Mouse (Mus musculus) spleen, postnatal 10 days (tissue): ENCODE data around the gene Atf1.

Experiments
- DNase-seq, 2 experiments: peaks; one replicate each; pipeline ENCODE4 v3.0.0; 2021 to 2022; ENCODE audit warnings: low spot score in 2 of 2

Atf1 gene

DNA sequence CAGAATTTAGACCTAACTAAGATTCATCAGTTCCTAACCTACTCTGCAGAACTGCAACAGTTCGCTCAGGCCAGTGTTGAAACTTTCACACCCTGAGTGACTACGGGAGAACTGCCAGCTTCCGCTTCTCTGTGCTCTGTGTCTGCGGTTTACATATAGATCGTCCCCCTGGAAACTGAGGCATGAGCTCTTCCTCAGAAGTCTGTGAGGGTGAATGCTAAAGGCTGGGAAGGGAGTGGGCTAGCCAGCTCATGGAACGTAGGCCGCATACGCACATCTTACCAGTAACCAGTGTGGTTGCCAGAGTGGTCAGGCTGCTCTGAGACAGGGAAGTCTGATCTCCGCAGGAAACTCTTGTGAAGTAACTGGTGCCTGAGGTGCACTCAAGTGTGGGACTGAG, 11.4 kb upstream of the Atf1 start:
- no peak for DNase-seq

GRCm38 (mm10) chr15:100218018-100218417, 9.6 kb upstream of the Atf1 start:
- DNase-seq, result no peak

DNA sequence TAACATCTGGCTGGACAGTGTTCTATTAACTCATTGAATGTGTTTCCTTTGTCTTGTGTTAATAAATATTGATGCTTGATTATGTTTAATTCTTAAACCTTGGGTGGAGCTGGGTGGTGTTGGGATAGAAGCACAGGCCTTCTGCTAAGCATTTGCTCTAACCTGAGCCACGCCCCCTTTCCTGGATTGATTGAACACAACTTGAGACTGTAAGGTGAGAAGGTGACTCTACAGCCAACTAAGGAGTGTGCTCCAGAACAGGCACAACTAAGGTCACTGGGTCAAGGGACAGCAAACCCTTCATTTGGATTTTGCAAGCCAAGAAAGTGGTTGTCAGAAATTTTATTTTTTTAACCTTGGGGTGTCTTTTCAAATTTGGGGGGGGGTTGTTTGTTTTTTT, 8.2 kb upstream of the Atf1 start:
- no peak for DNase-seq

GRCm38 (mm10) chr15:100220916-100221315, 6.7 kb upstream of the Atf1 start:
- no peak for DNase-seq

DNA sequence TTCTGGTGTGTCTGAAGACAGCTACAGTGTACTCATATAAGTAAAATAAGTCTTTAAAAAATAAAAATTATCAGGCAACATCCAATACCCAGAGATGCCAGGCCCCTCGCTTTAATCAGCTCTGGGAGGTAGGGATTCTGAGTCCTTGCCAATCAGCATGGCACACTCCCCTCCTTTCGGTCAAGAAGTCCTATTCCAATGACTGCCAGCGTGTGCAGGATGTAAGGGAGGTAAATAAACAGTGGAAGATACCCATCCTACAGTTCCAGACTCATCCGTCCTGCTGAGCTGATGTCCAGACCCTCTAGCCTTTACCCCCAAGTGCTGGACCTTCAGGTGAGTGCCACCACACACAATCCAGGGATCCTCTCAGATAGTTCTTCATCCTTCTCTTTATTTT, 2.2 kb upstream of the Atf1 start:
- DNase-seq, result no peak

DNA sequence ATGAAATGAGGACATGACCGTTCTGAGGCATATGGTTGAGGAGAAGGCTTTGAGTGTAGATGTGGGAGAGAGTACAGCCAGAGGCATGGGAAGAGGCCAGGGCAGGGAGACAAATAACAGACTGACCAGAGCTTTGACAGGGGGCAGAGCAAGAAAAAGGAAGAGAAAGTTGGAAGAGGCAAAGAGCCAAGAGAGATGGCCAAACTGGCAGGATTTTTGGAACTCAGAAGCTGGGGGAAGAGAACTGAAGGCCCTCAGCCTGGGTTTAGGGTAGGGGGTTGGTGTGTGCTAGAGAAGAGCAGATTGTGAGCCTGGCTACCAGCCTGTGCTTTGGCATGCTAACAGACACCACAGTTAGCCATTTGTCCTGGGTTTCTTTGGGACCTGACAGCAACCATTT, 1.7 kb upstream of the Atf1 start:
- no peak for DNase-seq

- DNase-seq, result peak in 1 of 2 experiments; percentile 44
Observed at GRCm38 (mm10) chr15:100227031-100227662, 472 bp upstream of the Atf1 start.

GRCm38 (mm10) chr15:100228535-100229336, 1.1 kb downstream of the Atf1 start:
- no peak for DNase-seq

GRCm38 (mm10) chr15:100230655-100231054, 3.0 kb downstream of the Atf1 start:
- DNase-seq, result no peak

- no peak for DNase-seq
Observed at GRCm38 (mm10) chr15:100231616-100232525, 4.3 kb downstream of the Atf1 start.

DNA sequence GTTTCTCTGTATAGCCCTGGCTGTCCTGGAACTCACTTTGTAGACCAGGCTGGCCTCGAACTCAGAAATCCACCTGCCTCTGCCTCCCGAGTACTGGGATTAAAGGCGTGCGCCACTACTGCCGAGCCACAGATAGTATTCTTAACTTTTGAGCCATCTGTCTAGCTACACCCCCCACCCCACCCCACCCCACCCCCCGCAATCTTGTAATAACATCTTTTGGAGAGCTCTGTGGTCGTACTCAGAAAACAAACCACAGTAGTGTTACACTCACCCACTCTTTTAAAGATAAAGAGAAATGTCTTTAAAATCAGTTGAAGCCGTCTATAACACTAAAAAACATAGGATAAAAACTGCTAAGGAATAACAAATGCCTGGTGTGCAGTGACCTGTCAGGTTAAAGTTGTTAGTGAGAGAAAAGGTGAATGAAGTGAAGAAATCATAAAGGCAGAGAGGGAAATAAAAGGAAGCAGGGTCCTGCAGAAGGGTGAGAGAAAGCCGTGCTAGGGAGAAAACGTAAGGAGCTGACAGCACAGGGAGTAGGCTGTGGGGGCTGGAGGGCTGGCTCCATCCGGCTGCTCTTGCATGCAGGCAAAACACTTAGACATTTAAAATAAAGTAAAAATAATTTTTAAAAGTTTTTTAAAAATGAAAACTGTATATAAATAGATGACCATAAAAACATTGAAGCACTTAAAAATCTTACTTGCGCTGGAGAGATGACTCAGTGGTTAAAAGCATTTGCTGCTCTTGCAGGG, 7.8 kb downstream of the Atf1 start:
- no peak for DNase-seq

DNA sequence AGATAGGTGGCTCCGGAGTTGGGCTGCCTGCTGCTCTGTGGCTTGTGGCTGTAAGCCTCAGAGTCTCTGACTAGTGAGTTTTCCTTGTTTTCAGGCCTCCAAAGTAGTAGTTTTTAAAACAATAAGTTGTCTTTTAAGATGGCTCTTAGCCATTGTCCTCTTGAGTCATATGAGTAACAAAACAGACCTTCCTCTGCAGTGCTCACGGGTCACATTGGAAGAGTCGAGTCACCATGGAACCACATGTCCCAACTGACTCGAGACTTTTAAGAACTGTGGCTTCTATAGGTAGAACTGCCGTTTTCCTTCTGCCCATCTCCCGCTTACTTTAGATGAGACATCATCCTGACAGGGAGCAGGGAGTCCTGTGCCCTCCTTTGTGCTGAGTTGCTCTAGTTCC, 9.3 kb downstream of the Atf1 start:
- no peak for DNase-seq

DNA sequence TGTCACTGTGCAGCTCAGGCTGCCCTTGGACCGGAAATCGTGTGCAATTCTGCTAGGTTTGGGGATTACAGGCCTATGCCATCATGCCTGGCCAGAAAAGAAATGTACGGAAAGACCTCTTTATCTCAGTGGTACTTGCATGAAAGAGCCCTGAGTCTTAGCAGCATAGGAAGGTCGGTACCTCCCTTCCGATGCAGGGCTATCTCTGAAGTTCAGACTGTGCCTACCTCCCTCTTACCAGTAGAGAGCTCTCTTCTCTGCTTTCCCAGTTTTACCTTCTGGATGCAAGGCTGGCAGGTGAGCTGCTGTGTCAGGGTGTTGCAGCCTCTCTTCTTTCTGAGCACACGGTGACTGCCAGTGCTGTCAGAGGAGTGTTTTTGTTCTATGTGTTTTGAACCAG, 14.2 kb downstream of the Atf1 start:
- DNase-seq, result no peak

GRCm38 (mm10) chr15:100245951-100246350, 18.3 kb downstream of the Atf1 start:
- no peak for DNase-seq

DNA sequence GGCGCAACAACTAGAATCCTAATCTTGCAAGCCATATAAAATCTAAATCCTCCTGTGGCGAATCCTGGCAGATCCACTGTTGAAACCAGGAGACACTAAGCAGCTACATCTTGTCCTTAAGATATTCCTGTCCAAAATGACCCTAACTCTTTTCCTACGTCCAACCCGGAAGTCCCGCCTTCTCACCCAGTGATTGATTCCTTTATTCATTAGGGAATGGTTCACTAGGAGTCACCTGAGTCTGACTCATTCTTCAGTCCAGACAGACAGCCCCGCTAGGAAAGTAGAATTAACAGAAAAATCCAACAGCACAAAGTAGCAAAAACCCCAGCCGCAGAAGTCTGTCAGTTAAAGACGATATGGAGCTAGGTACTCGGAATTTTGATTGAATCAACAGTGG, 19.7 kb downstream of the Atf1 start:
- DNase-seq, result no peak

GRCm38 (mm10) chr15:100248665-100249433, 21.2 kb downstream of the Atf1 start:
- DNase-seq, result no peak

DNA sequence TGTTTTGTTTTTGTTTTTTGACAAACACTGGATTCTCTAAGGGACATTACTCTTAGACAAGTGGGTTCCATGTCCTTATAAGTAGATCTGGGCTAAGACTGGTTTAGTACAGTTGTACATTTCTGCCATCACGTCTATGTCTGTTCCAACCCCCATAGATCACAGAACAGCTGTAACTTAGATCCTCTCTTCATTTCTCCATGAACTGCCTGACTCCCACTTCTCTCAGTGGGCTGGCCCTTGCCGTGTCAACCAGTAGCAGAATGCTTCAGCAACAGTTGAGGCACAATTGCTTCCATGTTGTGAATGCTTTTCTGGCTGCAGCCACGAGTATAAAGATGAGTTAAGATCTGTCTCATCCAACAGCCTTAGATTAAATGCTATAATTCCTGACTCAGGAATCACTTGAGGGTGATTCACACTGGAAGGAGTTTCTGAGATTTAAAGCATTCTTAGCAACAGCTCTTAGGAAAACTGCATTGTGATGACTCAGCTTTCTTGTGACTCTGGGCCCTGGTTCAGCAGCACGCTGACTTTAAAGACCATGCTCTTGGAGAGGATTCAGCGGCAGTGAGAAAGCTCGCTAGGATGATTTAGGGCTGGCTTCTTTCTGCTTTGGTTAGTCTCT, 23.6 kb downstream of the Atf1 start:
- no peak for DNase-seq

DNA sequence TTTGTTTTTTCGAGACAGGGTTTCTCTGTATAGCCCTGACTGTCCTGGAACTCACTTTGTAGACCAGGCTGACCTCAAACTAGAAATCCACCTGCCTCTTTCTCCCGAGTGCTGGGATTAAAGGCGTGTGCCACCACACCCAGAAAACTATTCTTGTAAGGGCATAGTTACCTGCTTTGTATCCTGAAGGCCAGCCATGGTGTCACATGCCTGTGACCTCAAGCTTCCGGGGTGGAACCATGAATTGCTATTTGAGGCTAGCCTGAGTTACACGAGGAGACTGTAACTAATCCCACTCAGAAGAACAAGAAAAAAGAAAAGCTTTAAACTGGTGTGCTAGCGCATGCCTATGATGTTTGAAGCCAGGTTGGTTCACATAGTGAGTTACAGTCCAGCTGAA, 28.8 kb downstream of the Atf1 start:
- no peak for DNase-seq

- DNase-seq, result no peak
Observed at GRCm38 (mm10) chr15:100257305-100257704, 29.7 kb downstream of the Atf1 start.

- DNase-seq, result no peak
Observed at GRCm38 (mm10) chr15:100258646-100259425, 31.2 kb downstream of the Atf1 start.
